Mouse (Mus musculus): Measurements from ENCODE around the gene Klhl7.

Gene Klhl7

GRCm38 (mm10) chr5:24172092-24172491 is 71.7 kb downstream of the Klhl7 start:
- DNase-seq (ENCODE audit: low spot score): no peak

GRCm38 (mm10) chr5:24181514-24182295 is 81.3 kb downstream of the Klhl7 start:
- DNase-seq (ENCODE audit: low spot score): no peak

GRCm38 (mm10) chr5:24182296-24182734 is 81.9 kb downstream of the Klhl7 start:
- DNase-seq (ENCODE audit: low spot score): no peak

GRCm38 (mm10) chr5:24183096-24183495 is 82.7 kb downstream of the Klhl7 start:
- DNase-seq (ENCODE audit: low spot score): no peak

GRCm38 (mm10) chr5:24184011-24184410 is 83.6 kb downstream of the Klhl7 start:
- no peak for DNase-seq (ENCODE audit: low spot score)

GRCm38 (mm10) chr5:24188476-24188875 is 88.1 kb downstream of the Klhl7 start:
- no peak for DNase-seq (ENCODE audit: low spot score)

GRCm38 (mm10) chr5:24191821-24192220 is 91.4 kb downstream of the Klhl7 start:
- no peak for DNase-seq (ENCODE audit: low spot score)

GRCm38 (mm10) chr5:24201006-24201405 is 100.6 kb downstream of the Klhl7 start:
- no peak for DNase-seq (ENCODE audit: low spot score)

GRCm38 (mm10) chr5:24202492-24202891 is 102.1 kb downstream of the Klhl7 start:
- DNase-seq (ENCODE audit: low spot score): no peak

GRCm38 (mm10) chr5:24203266-24203665 is 102.9 kb downstream of the Klhl7 start:
- no peak for DNase-seq (ENCODE audit: low spot score)

GRCm38 (mm10) chr5:24207965-24208364 is 107.6 kb downstream of the Klhl7 start:
- peak; percentile 29 for DNase-seq (ENCODE audit: low spot score)

GRCm38 (mm10) chr5:24208505-24208904 is 108.1 kb downstream of the Klhl7 start:
- no peak for DNase-seq (ENCODE audit: low spot score)

All from embryo, embryonic 10 days (tissue).